Mouse (Mus musculus) thymus, adult 2 months (tissue): Measurements from ENCODE around the gene Aifm2. TPM values are rescaled to one million over a fixed set of nuclear protein-coding genes. Genes with fewer than 3 reads are reported as not detected.

ENCODE experiments used
- DNase-seq: peaks from one replicate; pipeline ENCODE4 v3.0.0; 2021
- H3K27ac ChIP-seq: fragments of 200-500 bp; 2 replicates; pipeline ENCODE4 v1.5.1; 2012; ENCODE audit warnings: low read length, control low read depth; ENCODE audit not compliant: control insufficient read depth, insufficient read depth
- H3K27me3 ChIP-seq: fragments of 200-500 bp; 2 replicates; pipeline ENCODE4 v1.6.1; 2012; ENCODE audit warnings: mild to moderate bottlenecking, low read length, moderate library complexity, mixed read lengths; ENCODE audit not compliant: control insufficient read depth, insufficient read depth
- H3K36me3 ChIP-seq: fragments of 200-500 bp; 2 replicates; pipeline ENCODE4 v1.6.1; 2012; ENCODE audit warnings: mild to moderate bottlenecking, low read length, moderate library complexity; ENCODE audit not compliant: control insufficient read depth, insufficient read depth
- H3K4me1 ChIP-seq: fragments of 200-500 bp; replicated peaks from 2 replicates; pipeline ENCODE4 v1.6.1; 2012; ENCODE audit warnings: low read length; ENCODE audit not compliant: control insufficient read depth, insufficient read depth
- H3K4me3 ChIP-seq: fragments of 200-500 bp; 2 replicates; pipeline ENCODE4 v1.5.1; 2012; ENCODE audit warnings: mild to moderate bottlenecking, low read length, control low read depth, moderate library complexity; ENCODE audit not compliant: control insufficient read depth, insufficient read depth
- CTCF ChIP-seq: fragments of 200-500 bp; IDR thresholded peaks from 2 replicates; pipeline ENCODE4 v1.5.1; 2012; ENCODE audit warnings: mild to moderate bottlenecking, control low read depth, low read length, moderate library complexity, borderline replicate concordance; ENCODE audit not compliant: control insufficient read depth, poor library complexity, insufficient read depth; ENCODE audit errors: extremely low read depth
- POLR2A ChIP-seq: fragments of 200-500 bp; IDR thresholded peaks from 2 replicates; pipeline ENCODE4 v1.6.1; 2012; ENCODE audit warnings: mild to moderate bottlenecking, low read length, control low read depth, moderate library complexity; ENCODE audit not compliant: control insufficient read depth, poor library complexity, insufficient read depth; ENCODE audit errors: extremely low read depth
- WGBS: fragments of 180-500 bp; shearing (Covaris S2); methylation state at CpG from one replicate; pipeline ENCODE4 v1.1.7; 2018; 5-methylcytosine and 5-hydroxymethylcytosine counted together
- polyA plus RNA-seq: library from polyadenylated mRNA; depleted of rRNA; stranded (reverse); fragments of >200 nt; gene quantifications from 2 replicates; pipeline ENCODE4 v1.2.3, GENCODE M21; 2012

The Aifm2 gene
- polyA plus RNA-seq, 1 experiment: 12.0 TPM

- H3K27ac ChIP-seq: no peak overlapping the region
- peaks cover 4% of the 10 kb centered on the region for H3K4me1 ChIP-seq
- no peaks in the 10 kb centered on the region; the same call in 1 of the 2 replicates for H3K27me3 ChIP-seq
- WGBS: 81% methylated on average over 7 of the region's 7 CpGs
- no peaks in the 10 kb centered on the region for H3K36me3 ChIP-seq
- DNase-seq: no peak
- no peak for TF ChIP-seq CTCF
- TF ChIP-seq POLR2A: no peak
- no peak overlapping the region for H3K4me3 ChIP-seq
Measured at GRCm38 (mm10) chr10:61715996-61716864, 1.2 kb downstream of the Aifm2 start.

GRCm38 (mm10) chr10:61717406-61718296, 2.6 kb downstream of the Aifm2 start:
- Histone ChIP-seq H3K27ac (no peak overlapping the region), H3K4me3 (no peak overlapping the region), H3K36me3 (no peaks in the 10 kb centered on the region), H3K27me3 (no peaks in the 10 kb centered on the region; the same call in 1 of the 2 replicates), H3K4me1 (peaks cover 4% of the 10 kb centered on the region)
- DNase-seq: no peak
- WGBS: 95% methylated on average over 12 of the region's 12 CpGs
- no peak for TF ChIP-seq CTCF

DNA sequence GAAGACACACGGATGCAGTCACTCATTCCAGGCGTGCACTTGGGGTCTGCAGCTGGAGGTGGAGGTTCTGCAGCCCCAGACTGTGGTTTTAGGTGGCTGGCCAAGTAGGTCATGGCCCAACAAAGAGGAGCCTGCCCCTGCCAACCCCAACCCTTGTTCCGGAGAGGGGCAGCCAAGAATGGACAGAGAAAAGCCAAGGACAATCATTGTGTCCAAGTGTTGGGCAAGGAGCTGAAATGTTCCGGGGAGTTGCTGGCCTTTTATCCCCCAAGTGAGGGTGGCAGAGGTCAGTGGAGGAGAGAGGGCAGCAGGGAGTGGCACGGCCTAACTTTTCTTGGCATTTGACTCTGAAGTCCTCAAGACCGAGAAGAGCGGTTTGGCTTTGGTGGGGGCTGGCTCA, 5.3 kb downstream of the Aifm2 start:
- Histone ChIP-seq H3K27ac (no peak overlapping the region), H3K4me1 (peaks cover 3% of the 10 kb centered on the region), H3K4me3 (no peak overlapping the region), H3K27me3 (no peaks in the 10 kb centered on the region; the same call in 1 of the 2 replicates), H3K36me3 (no peaks in the 10 kb centered on the region)
- WGBS: 95% methylated on average over 7 of the region's 7 CpGs
- no peak for DNase-seq
- TF ChIP-seq CTCF (no peak), POLR2A (no peak)

- Histone ChIP-seq H3K27me3 (no peaks in the 10 kb centered on the region), H3K27ac (no peak overlapping the region), H3K36me3 (no peaks in the 10 kb centered on the region), H3K4me1 (no peaks in the 10 kb centered on the region), H3K4me3 (no peak overlapping the region)
- DNase-seq: no peak
- TF ChIP-seq CTCF: no peak
- no peak for TF ChIP-seq POLR2A
- 83% methylated on average over 3 of the region's 3 CpGs for WGBS
Measured at GRCm38 (mm10) chr10:61722215-61722614, 7.2 kb downstream of the Aifm2 start.

GRCm38 (mm10) chr10:61723271-61723670, 8.2 kb downstream of the Aifm2 start:
- 92% methylated on average over 6 of the region's 6 CpGs for WGBS

GRCm38 (mm10) chr10:61729181-61729580, 14.1 kb downstream of the Aifm2 start:
- DNase-seq: no peak
- Histone ChIP-seq H3K36me3 (no peaks in the 10 kb centered on the region), H3K4me1 (no peaks in the 10 kb centered on the region), H3K27me3 (no peaks in the 10 kb centered on the region), H3K4me3 (no peak overlapping the region), H3K27ac (no peak overlapping the region)
- 85% methylated on average over 11 of the region's 11 CpGs for WGBS
- TF ChIP-seq POLR2A (no peak), CTCF (no peak)

More at GRCm38 (mm10) chr10:61723271-61723670, 8.2 kb downstream of the Aifm2 start:
- H3K36me3 ChIP-seq: no peaks in the 10 kb centered on the region
- H3K27me3 ChIP-seq: no peaks in the 10 kb centered on the region
- H3K4me1 ChIP-seq: no peaks in the 10 kb centered on the region
- TF ChIP-seq CTCF (no peak), POLR2A (no peak)
- no peak overlapping the region for H3K4me3 ChIP-seq
- DNase-seq: no peak
- H3K27ac ChIP-seq: no peak overlapping the region
